Mouse (Mus musculus) thymus, adult 2 months (tissue): ENCODE measurements around the gene Gm9913.

ENCODE experiments used
- CTCF ChIP-seq: fragments of 200-500 bp; IDR thresholded peaks from 2 replicates; pipeline ENCODE4 v1.5.1; 2012; ENCODE audit warnings: mild to moderate bottlenecking, control low read depth, low read length, moderate library complexity, borderline replicate concordance; ENCODE audit not compliant: control insufficient read depth, poor library complexity, insufficient read depth; ENCODE audit errors: extremely low read depth
- POLR2A ChIP-seq: fragments of 200-500 bp; IDR thresholded peaks from 2 replicates; pipeline ENCODE4 v1.6.1; 2012; ENCODE audit warnings: mild to moderate bottlenecking, low read length, control low read depth, moderate library complexity; ENCODE audit not compliant: control insufficient read depth, poor library complexity, insufficient read depth; ENCODE audit errors: extremely low read depth

DNA sequence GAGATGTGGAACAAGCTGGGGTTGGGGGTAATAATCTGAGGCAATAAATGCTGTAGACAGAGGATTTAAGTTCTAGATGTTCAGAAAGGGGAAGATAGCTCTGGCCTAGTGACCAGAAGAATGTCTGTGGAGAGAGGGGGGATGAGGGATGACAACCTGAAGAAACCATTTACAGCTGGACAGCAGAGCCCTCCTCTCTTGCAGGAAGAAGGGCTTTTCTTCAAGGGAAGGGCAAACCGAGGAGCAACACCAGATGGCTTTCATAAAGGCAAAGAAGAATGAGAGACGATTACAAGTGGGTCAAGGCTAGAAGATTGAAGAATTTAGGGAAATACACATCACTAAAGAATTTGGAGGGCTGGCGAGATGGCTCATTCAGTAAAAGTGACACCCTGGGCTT, 9.5 kb downstream of the Gm9913 start:
- no peak for TF ChIP-seq CTCF
- no peak for TF ChIP-seq POLR2A
